Mouse (Mus musculus): ENCODE results near the gene Tlr11. TPM values are rescaled to one million over a fixed set of nuclear protein-coding genes. Genes with fewer than 3 reads are reported as not detected.

Gene Tlr11
- polyA plus RNA-seq, 1 experiment from 2014 or later: not detected

Other genes starting within 250 kb of the Tlr11 start
- gene Olfr727, start 234.7 kb upstream of the Tlr11 start, polyA plus RNA-seq (2015; fragmentation: Nextera tagmentation; extraction: Ambion mirVana): not detected in 2 replicates
- not detected in 2 replicates for gene Olfr728, start 215.2 kb upstream of the Tlr11 start, polyA plus RNA-seq (2015; fragmentation: Nextera tagmentation; extraction: Ambion mirVana)
- not detected in 2 replicates for gene Olfr729, start 205.0 kb upstream of the Tlr11 start, polyA plus RNA-seq (2015; fragmentation: Nextera tagmentation; extraction: Ambion mirVana)
- not detected in 2 replicates for gene Olfr730, start 169.7 kb upstream of the Tlr11 start, polyA plus RNA-seq (2015; fragmentation: Nextera tagmentation; extraction: Ambion mirVana)
- not detected in 2 replicates for gene Olfr731, start 116.0 kb upstream of the Tlr11 start, polyA plus RNA-seq (2015; fragmentation: Nextera tagmentation; extraction: Ambion mirVana)
- gene Olfr732, start 73.7 kb upstream of the Tlr11 start, polyA plus RNA-seq (2015; fragmentation: Nextera tagmentation; extraction: Ambion mirVana): not detected in 2 replicates
- not detected in 2 replicates for gene Olfr733, start 56.4 kb upstream of the Tlr11 start, polyA plus RNA-seq (2015; fragmentation: Nextera tagmentation; extraction: Ambion mirVana)
- gene Olfr734, start 31.2 kb upstream of the Tlr11 start, polyA plus RNA-seq (2015; fragmentation: Nextera tagmentation; extraction: Ambion mirVana): not detected in 2 replicates
- gene Olfr735, start 9.0 kb upstream of the Tlr11 start, polyA plus RNA-seq (2015; fragmentation: Nextera tagmentation; extraction: Ambion mirVana): not detected in 2 replicates
- gene Olfr736, start 23.2 kb downstream of the Tlr11 start, polyA plus RNA-seq (2015; fragmentation: Nextera tagmentation; extraction: Ambion mirVana): not detected in 2 replicates
- not detected in 2 replicates for gene Olfr738, start 49.7 kb downstream of the Tlr11 start, polyA plus RNA-seq (2015; fragmentation: Nextera tagmentation; extraction: Ambion mirVana)
- gene Olfr739, start 60.7 kb downstream of the Tlr11 start, polyA plus RNA-seq (2015; fragmentation: Nextera tagmentation; extraction: Ambion mirVana): not detected in 2 replicates
- gene Olfr740, start 87.6 kb downstream of the Tlr11 start, polyA plus RNA-seq (2015; fragmentation: Nextera tagmentation; extraction: Ambion mirVana): not detected in 2 replicates
- not detected in 2 replicates for gene Olfr741, start 114.8 kb downstream of the Tlr11 start, polyA plus RNA-seq (2015; fragmentation: Nextera tagmentation; extraction: Ambion mirVana)
- not detected in 2 replicates for gene Olfr742, start 145.7 kb downstream of the Tlr11 start, polyA plus RNA-seq (2015; fragmentation: Nextera tagmentation; extraction: Ambion mirVana)
- not detected in 2 replicates for gene Olfr743, start 163.9 kb downstream of the Tlr11 start, polyA plus RNA-seq (2015; fragmentation: Nextera tagmentation; extraction: Ambion mirVana)